Mouse (Mus musculus) G1E (cell line): ENCODE data around the gene Stard13. TPM values are rescaled to one million over a fixed set of nuclear protein-coding genes. Genes with fewer than 3 reads are reported as not detected.

Source experiments
- ATAC-seq: 2 replicates; pipeline ENCODE4 v1.8.0; 2016; ENCODE audit warnings: mild to moderate bottlenecking; ENCODE audit not compliant: insufficient number of reproducible peaks, poor library complexity, low FRiP score, severe bottlenecking; ENCODE audit errors: extremely low read depth
- DNase-seq: peaks from one replicate; pipeline ENCODE4 v3.0.0; 2012; ENCODE audit warnings: low spot score
- H3K27me3 ChIP-seq: 2 replicates; pipeline ENCODE4 v1.6.1; 2012; ENCODE audit warnings: mild to moderate bottlenecking, low read length, inconsistent platforms; ENCODE audit not compliant: insufficient read depth
- H3K36me3 ChIP-seq: replicated peaks from 2 replicates; pipeline ENCODE3; 2012; ENCODE audit warnings: mild to moderate bottlenecking, inconsistent platforms
- H3K4me1 ChIP-seq: 2 replicates; pipeline ENCODE4 v1.6.1; 2012; ENCODE audit warnings: low read depth, low read length, inconsistent platforms, mixed read lengths; ENCODE audit not compliant: insufficient read depth
- H3K4me3 ChIP-seq: 2 replicates; pipeline ENCODE4 v1.5.1; 2012; ENCODE audit warnings: low read depth, mild to moderate bottlenecking, inconsistent platforms, low read length, moderate library complexity, mixed read lengths
- H3K9me3 ChIP-seq: replicated peaks from 2 replicates; pipeline ENCODE4 v1.6.1; 2012; ENCODE audit warnings: inconsistent platforms
- CTCF ChIP-seq: IDR thresholded peaks from 2 replicates; pipeline ENCODE4 v1.5.1; 2012; ENCODE audit warnings: low read depth, low read length, inconsistent platforms, mixed read lengths
- GATA1 ChIP-seq: IDR thresholded peaks from 2 replicates; pipeline ENCODE4 v1.6.1; 2012; ENCODE audit warnings: borderline replicate concordance, low read length, inconsistent platforms, mixed read lengths
- GATA2 ChIP-seq: IDR thresholded peaks from 2 replicates; pipeline ENCODE4 v1.6.1; 2012; ENCODE audit warnings: low read depth, low read length, inconsistent platforms, borderline replicate concordance
- POLR2AphosphoS5 ChIP-seq: IDR thresholded peaks from 2 replicates; pipeline ENCODE4 v1.6.1; 2012; ENCODE audit warnings: low read depth, low read length, inconsistent platforms; ENCODE audit not compliant: insufficient replicate concordance
- TAL1 ChIP-seq: conservative IDR thresholded peaks from 2 replicates; pipeline ENCODE4 v1.6.1; 2012; ENCODE audit warnings: low read depth, low read length, inconsistent platforms, mixed read lengths
- polyA plus RNA-seq: library from polyadenylated mRNA; stranded (reverse); fragments of >175 nt; gene quantifications from 2 replicates; pipeline ENCODE4 v1.2.3, GENCODE M21; 2012
- total RNA-seq, 2 experiments: library from RNA; stranded (forward) in 1 of 2; stranded (reverse) in 1 of 2; fragments of 200-1000 nt in 1 of 2; fragments of >200 nt in 1 of 2; fragmentation: Nextera tagmentation in 1 of 2; gene quantifications; 2 replicates each; pipeline ENCODE4 v1.2.3; 2014 to 2017

Stard13 gene
- total and polyA plus RNA-seq, 3 experiments, result 0.05 TPM; not detected in 2

DNA sequence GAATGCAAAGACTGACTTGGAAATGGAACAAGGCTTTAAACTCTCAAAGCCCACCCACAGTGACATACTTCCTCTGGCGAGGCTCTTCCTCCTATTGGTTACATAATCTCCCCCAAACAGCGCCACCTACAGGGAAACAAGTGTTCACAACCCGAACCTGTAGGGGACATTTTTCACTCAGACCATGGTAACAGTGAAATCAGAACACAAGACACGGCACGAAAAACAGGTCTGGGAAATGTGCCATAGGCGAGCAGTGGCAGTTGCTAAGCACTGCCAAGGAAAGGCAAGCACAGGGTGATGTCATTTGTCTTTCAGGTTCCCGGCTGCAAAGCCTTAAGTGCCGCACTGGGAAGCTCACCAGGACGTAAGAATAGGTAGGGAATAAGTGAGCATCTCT lies 82.1 kb downstream of the Stard13 start:
- ATAC-seq (no peak), DNase-seq (no peak)
- H3K4me1 ChIP-seq, result no peaks in the 10 kb centered on the region
- H3K9me3 ChIP-seq, result peaks cover 18% of the 10 kb centered on the region
- no peaks in the 10 kb centered on the region for H3K36me3 ChIP-seq
- no peaks in the 10 kb centered on the region for H3K27me3 ChIP-seq
- TF ChIP-seq GATA2 (no peak), POLR2AphosphoS5 (no peak), CTCF (no peak), TAL1 (no peak), GATA1 (no peak)
- H3K4me3 ChIP-seq, result no peak overlapping the region

DNA sequence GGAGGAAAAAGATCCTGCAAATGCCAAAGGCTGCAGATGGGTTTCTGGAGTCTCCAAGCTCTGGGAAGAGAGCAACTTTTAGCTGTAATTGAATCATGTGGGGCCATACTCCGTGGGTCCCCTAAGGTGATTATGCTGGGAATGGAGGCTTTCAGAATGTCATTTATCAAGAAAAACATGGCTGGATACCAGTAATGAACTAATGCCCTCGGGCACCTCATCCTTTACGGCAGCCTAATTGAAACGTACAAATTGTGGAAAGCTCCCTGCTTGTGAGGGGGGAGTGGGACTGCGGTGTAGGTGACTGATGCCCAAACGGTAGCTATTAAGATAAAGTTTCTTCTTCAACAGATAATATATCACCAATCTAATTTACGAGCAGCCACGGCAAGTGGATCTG lies 84.1 kb downstream of the Stard13 start:
- Histone ChIP-seq H3K36me3 (no peaks in the 10 kb centered on the region), H3K4me1 (no peaks in the 10 kb centered on the region), H3K27me3 (no peaks in the 10 kb centered on the region), H3K4me3 (no peak overlapping the region), H3K9me3 (peaks cover 18% of the 10 kb centered on the region)
- no peak for DNase-seq
- ATAC-seq, result no peak
- TF ChIP-seq TAL1, result no peak
- TF ChIP-seq CTCF, result no peak
- TF ChIP-seq GATA1, result no peak
- no peak for TF ChIP-seq GATA2
- TF ChIP-seq POLR2AphosphoS5, result no peak

DNA sequence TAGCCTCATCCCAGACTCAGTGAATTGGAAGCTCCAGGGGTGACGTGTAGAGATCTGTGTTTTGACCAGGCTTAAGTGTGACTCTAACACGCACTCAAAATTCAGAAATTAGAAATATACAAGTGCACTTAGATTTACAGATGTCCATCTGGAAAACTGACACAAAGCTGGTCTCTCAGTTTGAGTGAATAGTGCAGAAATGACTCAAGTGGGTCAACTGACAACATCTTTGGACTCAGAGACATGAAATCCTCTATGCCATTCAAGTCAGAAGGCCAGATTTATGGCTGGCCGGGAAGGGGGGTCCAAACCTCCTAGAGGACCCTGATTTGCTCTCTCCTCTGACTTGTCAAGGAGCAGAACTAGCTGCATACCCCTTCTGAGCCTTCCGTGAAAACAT lies 85.6 kb downstream of the Stard13 start:
- DNase-seq, result no peak
- no peak for ATAC-seq
- no peak for TF ChIP-seq GATA2
- no peak for TF ChIP-seq TAL1
- no peak for TF ChIP-seq GATA1
- no peak for TF ChIP-seq CTCF
- no peak for TF ChIP-seq POLR2AphosphoS5
- no peaks in the 10 kb centered on the region for H3K36me3 ChIP-seq
- H3K27me3 ChIP-seq, result no peaks in the 10 kb centered on the region
- no peak overlapping the region for H3K4me3 ChIP-seq
- H3K9me3 ChIP-seq, result peaks cover 17% of the 10 kb centered on the region
- no peaks in the 10 kb centered on the region for H3K4me1 ChIP-seq

DNA sequence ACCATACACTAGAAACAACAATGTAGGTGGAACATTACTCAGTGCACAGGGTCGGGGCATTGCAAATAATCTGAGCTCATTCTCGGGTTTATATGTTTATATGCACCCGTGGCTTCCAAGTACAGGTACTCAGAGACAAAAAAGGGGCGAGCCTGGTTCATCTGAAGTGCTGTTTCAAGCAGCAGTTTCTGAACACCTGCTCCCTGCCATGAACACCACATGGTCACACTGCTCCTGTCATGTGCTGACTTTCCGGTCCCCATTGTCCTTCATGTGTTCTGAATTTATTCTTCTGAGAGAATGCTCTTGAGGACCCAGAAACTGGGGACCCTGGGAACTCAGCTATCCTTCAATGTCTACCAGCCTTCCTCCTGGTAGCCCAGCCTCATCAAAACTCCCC lies 87.8 kb downstream of the Stard13 start:
- DNase-seq, result no peak
- no peaks in the 10 kb centered on the region for H3K36me3 ChIP-seq
- no peak overlapping the region for H3K4me3 ChIP-seq
- no peaks in the 10 kb centered on the region for H3K27me3 ChIP-seq
- ATAC-seq, result no peak
- H3K9me3 ChIP-seq, result peaks cover 18% of the 10 kb centered on the region
- TF ChIP-seq GATA1 (no peak), POLR2AphosphoS5 (no peak), GATA2 (no peak), CTCF (no peak), TAL1 (no peak)
- no peaks in the 10 kb centered on the region for H3K4me1 ChIP-seq

DNA sequence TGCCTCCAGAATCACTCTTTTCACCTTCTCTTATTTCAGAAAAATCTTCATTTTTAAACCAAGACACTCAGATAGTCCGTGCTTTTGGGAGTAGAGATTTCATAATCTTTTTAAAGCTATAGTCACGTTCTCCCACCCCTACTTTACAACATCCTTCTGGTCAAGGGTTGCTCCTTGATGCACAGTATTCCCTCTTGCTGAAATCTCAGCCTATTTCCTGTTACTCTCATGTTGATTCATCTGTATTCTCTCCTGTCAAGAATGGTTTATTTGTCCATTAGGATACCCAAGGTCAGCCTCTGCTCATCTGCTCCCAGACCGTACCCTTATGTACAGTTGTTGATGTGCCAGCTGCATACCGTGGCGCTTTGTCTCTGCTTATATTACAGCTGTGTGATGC lies 89.7 kb downstream of the Stard13 start:
- H3K4me3 ChIP-seq, result no peak overlapping the region

DNA sequence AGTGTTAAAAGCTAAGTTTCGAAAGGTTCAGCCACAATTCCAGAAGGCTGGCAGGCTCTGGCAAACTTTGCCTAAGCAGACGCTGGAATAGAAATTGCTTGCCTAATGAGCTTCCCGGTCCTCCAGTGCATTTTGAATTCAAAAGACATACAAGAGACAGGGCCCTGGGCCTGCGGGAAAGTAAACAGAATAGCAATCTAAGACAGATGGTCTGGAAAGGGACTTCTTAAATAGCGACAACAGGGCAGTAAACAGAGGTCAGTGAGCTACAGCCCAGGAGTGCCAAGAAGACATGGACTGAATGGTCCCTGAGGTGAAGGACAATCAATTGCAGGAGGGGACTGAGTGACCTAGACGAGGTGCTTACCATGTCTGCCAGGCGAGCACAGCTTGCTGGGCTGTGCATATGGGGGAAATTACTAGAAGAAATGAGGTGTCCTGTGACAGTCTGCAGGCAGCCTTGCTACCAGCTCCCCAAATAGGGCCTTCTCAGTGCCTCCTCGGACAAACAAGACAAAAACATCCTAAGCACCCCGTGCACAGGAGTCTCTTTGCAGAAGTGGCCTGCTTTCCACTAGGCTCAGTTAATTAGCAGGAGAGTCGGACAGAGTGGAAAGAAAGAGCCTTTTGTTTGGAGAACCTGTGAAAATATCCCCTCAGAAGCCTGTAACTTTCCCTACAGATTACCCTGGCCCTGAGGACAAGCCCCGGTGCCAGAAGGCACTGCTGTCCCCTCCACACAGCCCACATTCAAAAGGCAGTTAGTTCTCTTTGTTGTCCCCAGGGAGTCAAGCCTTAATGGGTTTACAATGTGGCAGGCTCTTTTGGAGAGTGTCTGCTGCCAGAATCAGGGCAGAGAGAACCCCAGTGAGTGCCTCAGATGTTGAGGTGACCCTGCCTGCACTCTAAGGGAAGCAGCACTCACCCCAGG lies 90.7 kb downstream of the Stard13 start:
- Histone ChIP-seq H3K36me3 (no peaks in the 10 kb centered on the region), H3K9me3 (peaks cover 17% of the 10 kb centered on the region), H3K4me3 (no peak overlapping the region), H3K27me3 (no peaks in the 10 kb centered on the region), H3K4me1 (no peaks in the 10 kb centered on the region)
- ATAC-seq, result no peak
- DNase-seq, result no peak
- TF ChIP-seq GATA1 (no peak), GATA2 (no peak), TAL1 (no peak)

More for the DNA sequence above, 89.7 kb downstream of the Stard13 start:
- TF ChIP-seq TAL1, result no peak
- TF ChIP-seq GATA1, result no peak
- no peak for TF ChIP-seq GATA2
- no peak for TF ChIP-seq CTCF
- no peaks in the 10 kb centered on the region for H3K36me3 ChIP-seq
- H3K27me3 ChIP-seq, result no peaks in the 10 kb centered on the region
- H3K4me1 ChIP-seq, result no peaks in the 10 kb centered on the region
- ATAC-seq (no peak), DNase-seq (no peak)
- peaks cover 22% of the 10 kb centered on the region for H3K9me3 ChIP-seq
